Mouse (Mus musculus) ZHBTc4 (cell line): Measurements from ENCODE around the gene Crbn.

ENCODE experiments used
- DNase-seq: peaks from one replicate; pipeline ENCODE4 v3.0.0-alpha.2; 2011; ENCODE audit warnings: low read depth, low spot score

Crbn gene

DNA sequence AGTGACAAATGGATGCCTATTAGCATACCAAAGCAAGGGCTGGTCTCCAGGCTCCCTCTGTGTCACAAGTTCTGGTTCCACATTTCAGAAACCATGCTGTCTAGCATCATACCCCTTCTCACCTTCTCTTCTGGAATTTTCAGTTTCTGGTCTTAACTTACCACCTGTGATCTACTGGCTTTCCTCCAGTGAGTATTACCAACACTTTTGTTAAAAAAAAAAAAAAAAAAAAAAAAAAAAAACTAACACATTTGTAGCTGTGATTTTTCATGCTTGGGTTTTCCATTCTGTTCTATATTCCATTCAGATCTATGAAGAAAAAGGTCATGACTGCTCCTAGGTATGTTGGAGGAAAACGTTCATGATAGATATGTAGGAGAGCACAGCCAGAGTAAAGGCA, 34.0 kb downstream of the Crbn start:
- no peak for DNase-seq

DNA sequence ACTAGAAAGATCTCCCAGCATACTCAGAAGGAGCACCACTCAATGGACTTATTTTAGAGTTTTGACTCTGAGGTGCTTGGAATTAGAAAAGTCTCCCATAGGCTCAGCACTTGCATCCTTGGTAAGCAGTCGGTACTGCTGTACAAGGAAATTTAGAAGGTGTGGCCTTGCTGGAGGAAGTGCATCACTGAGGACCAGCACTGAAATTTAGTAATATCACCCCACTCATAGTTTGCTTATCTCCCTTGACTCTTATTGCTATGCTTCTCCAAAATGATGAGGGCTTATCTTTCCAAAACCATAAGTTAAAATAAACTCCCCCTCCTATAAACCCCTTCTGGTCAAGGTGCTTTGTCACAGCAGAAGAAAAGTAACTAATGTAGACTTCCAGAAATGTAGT, 38.4 kb downstream of the Crbn start:
- no peak for DNase-seq

DNA sequence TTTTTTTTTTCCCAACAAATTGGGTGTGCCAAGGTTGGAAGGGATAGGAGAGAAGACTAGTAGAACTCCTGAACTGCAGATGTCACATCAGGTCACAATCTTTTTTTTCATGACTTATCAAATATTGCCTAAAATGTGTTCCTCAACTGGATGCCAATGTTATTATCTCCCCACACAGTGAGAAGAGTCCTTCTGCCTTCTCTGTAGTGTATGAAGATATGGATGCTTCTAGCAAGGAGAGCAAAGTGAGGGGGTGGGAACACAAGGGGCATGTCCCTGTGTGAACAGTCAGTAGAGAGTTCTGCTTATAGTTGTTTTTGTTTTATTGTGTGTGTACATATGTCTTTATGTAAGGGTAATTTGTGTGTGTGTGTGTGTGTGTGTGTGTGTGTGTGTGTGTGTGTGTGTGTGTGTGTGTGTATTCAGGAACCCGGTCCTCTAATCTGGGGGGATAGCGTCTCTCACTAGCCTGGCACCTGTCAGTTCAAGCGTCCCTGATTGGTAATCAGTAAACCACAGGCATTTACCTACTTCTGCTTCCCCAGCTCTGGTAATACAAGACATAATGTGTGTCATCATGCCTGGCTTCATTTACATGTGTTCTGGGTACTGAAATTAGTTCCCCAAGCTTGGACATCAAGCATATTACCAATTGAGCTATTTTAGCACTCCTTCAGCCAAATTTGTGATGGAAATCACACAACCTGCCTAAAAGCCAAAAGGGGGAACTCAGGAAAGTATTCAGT, 39.2 kb downstream of the Crbn start:
- DNase-seq, result no peak

DNA sequence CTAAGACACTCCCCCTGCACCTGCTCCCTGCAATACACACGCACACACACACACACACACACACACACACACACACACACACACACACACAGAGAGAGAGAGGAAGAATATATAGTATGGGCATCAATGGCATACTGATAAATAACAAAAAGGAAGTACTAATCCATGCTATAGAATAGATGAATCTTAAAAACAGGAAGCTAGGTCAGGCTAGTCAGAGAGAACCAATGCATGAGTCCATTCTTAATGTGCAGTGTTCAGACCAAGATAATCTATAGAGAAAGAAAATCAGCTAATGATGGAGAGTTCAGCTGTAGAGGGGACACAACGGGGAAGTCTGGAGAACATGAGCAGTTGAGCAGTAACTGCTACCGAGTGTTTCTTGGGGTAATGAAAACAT, 41.6 kb downstream of the Crbn start:
- DNase-seq, result no peak

DNA sequence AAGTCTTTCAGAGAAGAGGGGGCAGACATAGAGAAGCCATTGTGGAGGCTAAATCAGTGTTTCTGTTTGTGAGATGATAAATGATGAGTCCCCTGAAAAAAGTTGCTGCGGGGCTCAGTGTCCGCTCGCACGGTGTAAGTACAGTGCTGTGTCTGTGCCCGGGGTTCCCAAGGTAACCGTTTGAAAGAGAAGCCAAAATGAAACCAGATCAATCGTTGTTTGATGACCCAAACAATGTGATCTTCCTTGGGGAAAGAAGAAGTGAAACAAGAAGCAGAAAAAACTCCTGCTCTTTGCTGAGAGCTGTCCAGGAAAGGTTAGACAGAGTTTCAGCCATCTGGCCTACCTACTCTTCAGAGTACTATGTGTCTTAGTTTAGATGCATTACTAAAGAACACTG, 49.6 kb downstream of the Crbn start:
- DNase-seq, result no peak

DNA sequence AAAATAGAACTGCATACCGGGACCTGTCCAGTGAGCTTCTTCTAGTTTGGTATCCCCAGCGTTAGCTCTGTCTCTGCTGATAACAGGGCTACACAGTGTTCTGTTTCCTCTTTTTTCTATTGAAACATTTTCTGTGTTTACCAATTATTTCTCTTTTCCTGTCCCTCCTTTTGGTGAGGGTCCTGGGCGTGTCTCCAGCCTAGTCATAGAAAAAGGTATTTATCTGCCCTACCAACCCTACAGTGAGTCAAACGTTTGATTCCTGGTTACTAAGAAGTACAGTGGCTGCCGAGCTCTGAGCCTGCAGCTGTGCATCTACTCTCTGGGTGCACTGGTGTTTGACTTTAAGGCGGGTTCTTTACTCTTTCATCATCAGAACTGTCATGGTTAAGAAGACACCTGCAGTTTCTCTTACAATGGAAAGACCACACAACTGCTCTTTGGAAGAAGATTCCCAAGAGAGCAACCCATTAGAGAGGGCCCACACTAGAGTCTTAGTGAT, 50.9 kb downstream of the Crbn start, which contains the start of gene Il5ra:
Gene Il5ra (minus strand): TSS at position 151 of the 502 bp plus-strand sequence.
- no peak for DNase-seq

DNA sequence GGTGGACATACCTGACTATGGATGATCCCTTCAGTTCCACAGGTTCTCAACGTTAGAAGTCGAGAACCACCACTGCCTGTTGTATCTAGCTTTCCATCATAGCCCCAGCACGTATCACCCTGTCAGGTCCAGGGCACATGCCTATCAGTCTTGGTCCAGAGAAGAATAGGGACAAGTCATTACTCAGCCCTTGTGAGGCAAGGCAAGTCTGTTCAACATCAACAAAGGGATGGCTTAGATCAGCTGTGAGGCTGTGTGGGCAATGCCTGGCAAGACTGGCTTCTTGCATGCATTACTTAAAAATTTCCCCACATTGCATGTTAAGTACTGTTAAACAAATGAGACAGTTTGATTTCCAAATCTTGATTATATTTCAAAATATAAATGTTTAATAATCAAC, 52.1 kb downstream of the Crbn start:
- DNase-seq, result no peak

DNA sequence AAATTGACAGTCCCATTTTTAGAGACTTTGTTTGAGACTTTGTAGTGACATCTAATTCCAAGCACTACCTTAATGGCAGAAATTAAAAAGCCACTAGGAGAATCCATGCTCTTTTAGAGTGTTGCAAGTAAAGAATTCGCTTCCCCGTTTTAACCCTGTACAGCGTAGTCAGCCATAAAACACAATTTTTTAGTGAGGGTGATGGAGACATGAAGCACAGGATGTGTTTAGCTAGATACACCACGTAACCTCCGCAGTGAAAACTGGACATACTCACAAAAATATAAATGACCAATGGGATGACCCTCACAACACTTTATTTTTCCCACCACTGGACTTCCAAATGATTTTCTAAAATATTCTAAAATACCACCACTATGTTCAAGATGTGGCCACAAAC, 52.6 kb downstream of the Crbn start:
- no peak for DNase-seq

DNA sequence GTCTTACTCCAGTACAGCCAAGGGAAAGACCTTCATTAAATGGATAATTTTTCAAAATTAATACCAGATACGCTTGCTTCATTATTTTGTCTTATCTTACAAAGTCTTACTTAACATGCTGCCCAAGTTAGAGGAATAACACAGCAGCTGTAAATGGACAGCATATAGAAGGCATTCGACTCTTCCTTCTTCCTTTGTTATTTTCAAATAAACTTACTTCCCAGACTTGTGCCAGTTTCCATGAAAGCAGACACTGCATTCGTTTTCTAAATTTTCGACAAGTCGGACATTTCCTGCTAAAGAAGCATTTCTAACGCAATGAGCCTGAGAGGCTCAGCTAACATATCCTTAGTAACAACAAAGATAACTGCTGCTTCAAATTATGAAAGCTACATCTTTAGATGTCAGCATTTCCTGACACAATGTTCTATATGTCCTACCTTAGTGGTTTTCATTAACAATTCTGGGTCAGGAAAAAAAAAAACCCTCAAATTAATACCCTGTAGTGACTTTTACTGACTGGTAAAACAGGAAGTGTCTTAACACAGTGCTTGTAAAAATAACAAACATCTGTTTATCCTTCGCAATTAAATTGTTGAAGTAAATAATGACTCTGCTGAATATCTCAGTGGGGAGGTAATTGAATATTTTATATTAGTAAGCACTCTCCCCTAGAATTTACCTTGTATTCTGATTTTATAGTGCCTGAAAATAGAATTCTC, 54.0 kb downstream of the Crbn start:
- no peak for DNase-seq

DNA sequence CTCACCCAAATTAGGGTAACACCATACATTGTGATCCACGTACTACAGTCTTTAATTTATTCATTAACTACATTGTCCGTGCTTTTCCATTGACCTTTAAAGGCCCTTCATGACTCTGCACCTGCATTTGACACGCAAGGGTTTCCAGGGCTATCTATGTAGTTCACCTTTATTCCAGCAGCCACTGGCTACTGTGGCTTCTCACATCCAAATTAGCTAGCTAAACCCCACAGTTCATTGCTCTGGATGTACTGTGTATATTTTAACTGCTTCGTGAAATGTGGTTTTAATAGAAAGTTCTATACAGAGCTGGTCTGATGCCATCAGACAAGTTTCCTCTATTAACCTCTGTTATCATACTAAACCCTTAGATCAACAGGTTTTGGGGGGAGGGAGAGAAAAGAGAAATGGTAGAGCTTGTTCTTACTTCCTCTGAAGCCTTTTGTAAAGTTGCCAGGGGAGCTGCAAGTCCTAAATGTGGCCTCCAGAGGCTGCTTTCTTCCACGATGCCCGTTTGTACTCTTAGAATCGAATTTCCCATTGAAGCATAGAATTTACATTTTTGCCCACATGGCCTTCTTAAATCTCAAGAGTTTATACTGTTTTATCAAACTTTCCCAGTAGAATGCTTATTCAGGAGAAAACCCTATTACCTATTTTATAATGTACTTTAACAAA, 56.2 kb downstream of the Crbn start:
- DNase-seq, result no peak

DNA sequence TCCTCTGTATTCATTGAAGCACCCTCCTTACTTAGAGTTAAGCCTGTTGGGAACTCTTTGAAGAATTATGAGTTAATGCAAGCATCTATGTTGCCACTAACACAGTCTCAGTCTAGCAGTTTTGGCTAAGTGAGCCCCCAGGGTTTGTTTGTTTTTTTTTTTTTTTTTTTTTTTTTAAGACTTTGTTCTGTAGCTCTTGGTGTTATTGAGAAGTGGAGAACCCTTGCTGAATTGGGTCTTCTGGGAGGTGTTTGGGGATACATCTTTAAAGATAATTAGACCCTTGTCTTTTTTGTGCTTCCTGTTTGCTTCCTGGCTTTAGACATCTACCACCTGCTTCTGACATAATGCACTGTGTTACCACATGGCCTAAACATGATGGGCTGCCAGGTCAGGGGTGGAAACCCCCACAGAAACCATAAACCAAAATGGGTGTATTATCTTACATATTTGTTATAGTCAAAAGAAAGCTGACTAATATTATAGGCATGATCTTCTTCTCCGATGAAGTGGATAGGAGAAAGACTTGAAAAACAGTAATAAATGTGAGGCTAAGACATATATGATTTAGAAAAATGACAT, 59.5 kb downstream of the Crbn start:
- no peak for DNase-seq

DNA sequence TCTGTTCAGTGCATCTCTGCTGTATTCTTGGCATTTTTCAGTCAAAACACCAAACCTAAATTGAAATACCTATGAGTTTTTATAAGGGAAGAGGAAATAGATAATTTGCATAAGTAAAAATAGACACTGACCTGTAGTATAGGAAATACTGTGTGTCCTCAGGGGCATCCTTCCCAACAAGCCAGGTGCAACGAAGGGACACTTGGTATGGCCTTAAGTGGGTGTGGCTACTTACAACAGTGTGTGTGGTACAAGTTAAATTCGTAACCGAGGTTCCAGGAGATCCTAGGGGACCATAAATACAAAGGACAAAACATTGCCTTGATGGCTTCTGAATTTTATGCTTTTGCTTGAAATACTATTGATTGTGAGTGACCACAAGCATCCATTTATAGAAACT, 61.6 kb downstream of the Crbn start:
- no peak for DNase-seq

DNA sequence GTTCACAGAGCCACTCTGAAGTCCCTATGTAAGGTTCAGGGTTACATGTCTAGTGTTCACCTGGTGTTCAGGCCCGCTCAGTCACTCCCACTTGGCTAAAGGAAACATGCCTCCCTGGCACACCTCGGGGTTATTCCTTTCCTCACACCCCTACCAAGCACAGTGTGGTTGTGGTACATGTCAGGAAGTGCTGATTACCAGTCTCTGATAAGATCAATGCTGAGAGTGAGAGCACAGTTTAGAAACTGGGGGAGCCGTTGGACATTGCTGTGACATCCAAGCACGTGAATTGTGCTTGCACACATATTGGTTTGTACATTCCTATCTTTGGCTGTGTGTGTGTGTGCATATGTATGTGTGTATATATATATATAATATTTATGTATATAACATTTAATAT, 67.3 kb downstream of the Crbn start:
- no peak for DNase-seq
